Mouse (Mus musculus): ENCODE measurements at regions not wholly inside any gene's neighbourhood (a gene's known extent, or its start where the extent isn't known, plus 50 kb on each side); places are given as distances from the start of the nearest gene placed in this dataset.

- no peak for TF ChIP-seq CTCF (IDR thresholded peaks at IDR 0.05; ENCODE audit: low read depth, low read length)
- TF ChIP-seq POLR2A (IDR thresholded peaks at IDR 0.05; ENCODE audit: extremely low read depth, insufficient read depth, low read length): no peak
These were observed 110.4 kb upstream of the Ppp1r12a start for GRCm38 (mm10) chr10:108051637-108052036.

Data from liver, adult 2 months (tissue).